Mouse (Mus musculus) MEL (cell line): Measurements from ENCODE around the gene Nexn.

ENCODE experiments used
- CTCF ChIP-seq, 3 experiments: IDR thresholded peaks in 2 of 3; conservative IDR thresholded peaks in 1 of 3; 2 replicates each; pipeline ENCODE4 v1.5.1; 2011 to 2012; ENCODE audit warnings: low read length in 3 of 3, low read depth in 2 of 3, mild to moderate bottlenecking in 2 of 3, improper control_type of control experiment in 1 of 3, inconsistent platforms in 1 of 3, mixed read lengths in 1 of 3, moderate library complexity in 1 of 3; ENCODE audit not compliant: control insufficient read depth in 1 of 3, insufficient read depth in 1 of 3, poor library complexity in 1 of 3, severe bottlenecking in 1 of 3
- ELF1 ChIP-seq: IDR thresholded peaks from 2 replicates; pipeline ENCODE4 v1.6.1; 2014; ENCODE audit warnings: low read depth, mild to moderate bottlenecking, inconsistent platforms, low read length, improper control_type of control experiment, moderate library complexity
- EP300 ChIP-seq, 2 experiments: IDR thresholded peaks; 2 replicates each; pipeline ENCODE4 v1.6.1; 2011; ENCODE audit warnings: improper control_type of control experiment in 2 of 2, low read length in 2 of 2, low read depth in 1 of 2, mild to moderate bottlenecking in 1 of 2
- ETS1 ChIP-seq: IDR thresholded peaks from 2 replicates; pipeline ENCODE4 v1.6.1; 2012; ENCODE audit warnings: low read depth, mild to moderate bottlenecking, inconsistent platforms, low read length, improper control_type of control experiment, moderate library complexity
- GABPA ChIP-seq: IDR thresholded peaks from 2 replicates; pipeline ENCODE4 v1.6.1; 2012; ENCODE audit warnings: low read depth, mild to moderate bottlenecking, inconsistent platforms, low read length, improper control_type of control experiment, moderate library complexity
- KAT2A ChIP-seq: conservative IDR thresholded peaks from 2 replicates; pipeline ENCODE4 v1.6.1; 2012; ENCODE audit warnings: low read depth, low read length, improper control_type of control experiment, inconsistent platforms
- POLR2A ChIP-seq, 2 experiments: IDR thresholded peaks; 2 replicates each; pipeline ENCODE4 v1.6.1; 2011 to 2012; ENCODE audit warnings: low read length in 2 of 2, mild to moderate bottlenecking in 2 of 2, control low read depth in 1 of 2, improper control_type of control experiment in 1 of 2, low read depth in 1 of 2, moderate library complexity in 1 of 2; ENCODE audit not compliant: control insufficient read depth in 1 of 2, insufficient read depth in 1 of 2, poor library complexity in 1 of 2
- RAD21 ChIP-seq: IDR thresholded peaks from 2 replicates; pipeline ENCODE4 v1.6.1; 2011; ENCODE audit warnings: mild to moderate bottlenecking, low read depth, low read length, improper control_type of control experiment
- TCF12 ChIP-seq: IDR thresholded peaks from 2 replicates; pipeline ENCODE4 v1.6.1; 2014; ENCODE audit warnings: low read depth, mild to moderate bottlenecking, inconsistent platforms, low read length, improper control_type of control experiment, moderate library complexity
- USF1 ChIP-seq: IDR thresholded peaks from 2 replicates; pipeline ENCODE4 v1.6.1; 2014; ENCODE audit warnings: low read depth, mild to moderate bottlenecking, inconsistent platforms, low read length, improper control_type of control experiment, moderate library complexity

DNA sequence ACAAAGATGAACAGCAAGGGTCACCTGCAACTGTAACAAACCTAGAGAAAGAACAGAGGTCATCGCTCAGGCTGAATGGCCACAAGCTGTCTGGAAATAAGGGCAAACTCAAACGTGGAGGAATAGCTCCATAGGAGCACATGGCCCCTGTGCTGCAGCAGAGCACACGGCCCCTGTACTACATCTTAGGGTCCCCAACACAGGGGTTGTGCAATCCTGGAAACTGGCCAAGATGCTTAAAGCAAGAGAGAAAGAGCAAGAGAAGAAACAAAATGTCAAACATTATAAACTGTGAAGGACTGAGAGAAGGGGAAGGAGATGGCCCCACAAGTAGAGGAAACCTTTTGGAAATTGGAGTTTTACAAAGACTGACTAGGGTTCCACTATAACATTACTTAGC, 28.2 kb upstream of the Nexn start:
- no peak for TF ChIP-seq CTCF (IDR thresholded peaks at IDR 0.05 in 2 of 3, conservative IDR thresholded peaks at IDR 0.05 in 1 of 3; ENCODE audit: control insufficient read depth in 1 of 3, insufficient read depth in 1 of 3, low read depth in 2 of 3, low read length in 3 of 3, poor library complexity in 1 of 3, severe bottlenecking in 1 of 3)
- no peak for TF ChIP-seq KAT2A
- TF ChIP-seq EP300 (IDR thresholded peaks at IDR 0.05; ENCODE audit: low read depth in 1 of 2, low read length in 2 of 2): no peak
- no peak for TF ChIP-seq POLR2A (IDR thresholded peaks at IDR 0.05; ENCODE audit: control insufficient read depth in 1 of 2, insufficient read depth in 1 of 2, low read depth in 1 of 2, low read length in 2 of 2, poor library complexity in 1 of 2)
- TF ChIP-seq GABPA: no peak
- no peak for TF ChIP-seq ETS1
- no peak for TF ChIP-seq USF1
- TF ChIP-seq RAD21: no peak
- TF ChIP-seq TCF12: no peak
- no peak for TF ChIP-seq ELF1
